Mouse (Mus musculus) erythroblast, embryonic 14.5 days (primary cell): ENCODE data around the gene Hoxc4.

Experiments used
- GATA1 ChIP-seq: IDR thresholded peaks from 2 replicates; pipeline ENCODE4 v1.6.1; 2012; ENCODE audit warnings: low read length, inconsistent platforms, mixed read lengths
- TAL1 ChIP-seq: IDR thresholded peaks from 3 replicates; pipeline ENCODE4 v1.6.1; 2012; ENCODE audit warnings: low read length, inconsistent platforms, mixed read lengths

DNA sequence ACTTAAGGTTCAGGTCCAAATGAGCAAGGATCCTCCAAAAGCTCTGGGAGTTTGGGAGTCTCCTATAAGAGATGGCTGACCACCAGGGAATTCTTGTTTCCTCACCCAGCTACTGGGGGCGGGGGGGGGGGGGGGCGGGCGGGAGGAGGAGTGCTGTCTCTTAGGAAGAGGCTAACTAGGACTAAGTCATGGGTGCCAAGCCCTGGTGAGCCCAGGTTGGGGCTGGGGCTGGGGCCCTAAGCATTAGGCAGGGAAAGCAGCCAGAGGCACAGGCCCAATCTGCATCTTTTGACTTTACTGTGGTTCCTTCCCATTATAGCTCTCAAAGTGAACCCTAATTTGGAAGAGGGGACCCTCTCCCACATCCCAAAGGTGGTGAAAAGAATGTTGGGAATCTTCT lies 13.4 kb downstream of the Hoxc4 start:
- TF ChIP-seq TAL1 (no peak), GATA1 (no peak)
